Mouse (Mus musculus) left cerebral cortex, postnatal 10 days (tissue): ENCODE data around the gene Vstm5. TPM values are rescaled to one million over a fixed set of nuclear protein-coding genes. Genes with fewer than 3 reads are reported as not detected.

ENCODE experiments used
- DNase-seq, 2 experiments: peaks; one replicate each; pipeline ENCODE4 v3.0.0; 2021 to 2022; ENCODE audit warnings: low spot score in 2 of 2, mixed read lengths in 1 of 2; ENCODE audit errors: extremely low spot score in 1 of 2
- intact Hi-C: fragments of 180-260 bp; cut with DNase I; formaldehyde crosslinking; loops from one replicate; pipeline ENCODE4 v1.15.1; 2025
- total RNA-seq, 2 experiments: library from RNA; stranded (reverse); gene quantifications; 2 replicates each; pipeline ENCODE4 v1.2.3; 2021

Vstm5 gene
- total RNA-seq, 2 experiments from 2014 or later = 10.1 to 11.0 TPM

DNA sequence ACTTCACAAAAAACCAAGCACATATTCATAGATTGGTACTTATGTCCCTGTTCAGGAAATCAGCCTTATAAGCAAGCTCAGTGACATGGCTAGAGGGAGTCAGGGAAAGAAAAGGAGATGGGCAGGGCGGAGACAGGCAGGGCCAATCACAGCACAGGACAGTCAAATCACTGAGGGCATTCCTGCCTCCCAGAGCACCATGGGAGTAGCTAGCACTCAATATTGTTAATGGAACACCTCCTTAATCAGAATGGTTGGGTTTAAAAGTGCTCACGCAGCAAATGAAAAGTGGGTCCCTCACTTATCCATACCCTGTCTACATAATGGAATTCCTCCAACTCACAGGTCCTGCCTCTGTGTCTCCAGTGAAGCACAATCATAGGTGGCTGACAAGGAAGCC lies 64.0 kb downstream of the Vstm5 start:
- DNase-seq = no peak
- intact Hi-C loops = no loop called here

DNA sequence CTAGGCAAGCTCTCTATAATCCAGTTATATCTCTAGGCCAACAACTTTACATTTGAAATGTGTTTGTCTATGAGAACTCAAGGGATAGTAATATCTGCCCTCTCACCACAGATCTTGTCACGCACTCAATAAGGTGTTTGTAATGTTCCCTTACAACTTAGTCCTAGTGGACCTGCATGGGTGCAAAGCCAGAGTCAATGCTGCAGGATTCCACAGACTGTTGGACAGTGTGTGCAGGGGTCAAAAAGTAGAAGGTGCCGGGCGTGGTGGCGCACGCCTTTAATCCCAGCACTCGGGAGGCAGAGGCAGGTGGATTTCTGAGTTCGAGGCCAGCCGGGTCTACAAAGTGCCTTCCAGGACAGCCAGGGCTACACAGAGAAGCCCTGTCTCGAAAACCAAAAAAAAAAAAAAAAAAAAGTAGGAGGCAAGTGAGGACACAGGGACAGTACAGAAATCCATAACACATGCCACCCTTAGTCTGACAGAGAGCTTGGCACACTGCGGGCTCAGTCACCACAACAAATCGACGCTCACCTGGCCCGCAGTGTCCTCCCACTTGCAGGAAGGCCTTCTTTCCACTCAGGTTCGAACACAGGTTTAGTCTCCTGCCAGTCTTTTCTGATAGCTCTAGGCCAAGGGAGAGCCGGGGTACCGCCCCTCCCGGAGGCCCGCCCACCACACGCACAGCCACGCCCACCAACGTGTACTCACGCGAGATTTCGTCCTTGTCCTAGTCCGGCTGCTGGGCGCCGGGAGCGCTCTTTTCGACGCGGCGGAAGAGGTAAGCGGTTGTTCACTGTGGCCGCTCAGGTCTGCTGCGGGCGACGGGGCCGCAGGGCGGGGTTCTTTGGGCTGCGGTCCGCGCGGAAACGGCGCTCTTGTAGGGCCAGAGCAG lies 66.9 kb downstream of the Vstm5 start, which contains the start of gene Taf1d:
Gene Taf1d (plus strand): TSS at position 712 of the 895 bp plus-strand sequence.
- peak; percentile 94 to 98 for DNase-seq
- intact Hi-C loops = loop anchor here (5.0 kb wide), 1 partner anchor 33 kb away; no protein-coding TSS in a partner anchor

DNA sequence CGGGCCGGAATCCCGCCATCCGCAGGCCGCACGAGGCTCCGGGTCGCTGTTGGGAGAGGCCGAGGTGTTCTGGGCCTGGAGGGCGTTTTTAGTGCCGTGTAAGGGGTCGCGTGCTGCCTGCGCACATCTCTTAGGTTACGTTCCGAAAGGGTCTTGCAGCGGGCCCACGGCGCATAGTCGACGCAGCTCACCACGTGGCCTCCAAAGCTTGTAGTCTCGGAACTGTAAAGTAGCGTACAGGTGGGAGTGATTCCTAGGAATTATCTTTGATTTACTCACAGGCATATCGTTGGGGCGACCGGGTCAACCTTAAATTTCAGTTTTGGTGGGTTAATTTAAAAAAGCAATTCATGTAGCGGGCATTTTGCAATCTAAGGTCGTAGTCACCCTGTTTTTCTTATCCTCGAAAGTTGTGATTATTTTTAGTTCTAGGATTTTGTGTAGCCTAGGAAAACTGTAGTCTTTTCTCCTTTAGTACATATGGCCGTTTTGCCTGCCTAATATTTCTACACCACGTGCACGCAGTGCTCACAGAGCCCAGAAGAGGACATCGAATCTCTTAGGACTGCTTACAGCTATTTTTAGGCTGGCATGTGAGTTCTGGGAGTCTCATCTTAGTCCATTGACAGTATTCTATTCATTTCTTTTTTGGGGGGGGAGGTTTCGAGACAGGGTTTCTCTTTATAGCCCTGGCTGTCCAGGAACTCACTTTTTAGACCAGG lies 67.7 kb downstream of the Vstm5 start, which contains the start of gene 4931406C07Rik:
Gene 4931406C07Rik (minus strand): TSS at position 51 of the 722 bp plus-strand sequence.
- peak in 1 of 2 experiments; percentile 23 for DNase-seq
- intact Hi-C loops = loop anchor here (5.0 kb wide), 1 partner anchor 34 kb away; no protein-coding TSS in a partner anchor

DNA sequence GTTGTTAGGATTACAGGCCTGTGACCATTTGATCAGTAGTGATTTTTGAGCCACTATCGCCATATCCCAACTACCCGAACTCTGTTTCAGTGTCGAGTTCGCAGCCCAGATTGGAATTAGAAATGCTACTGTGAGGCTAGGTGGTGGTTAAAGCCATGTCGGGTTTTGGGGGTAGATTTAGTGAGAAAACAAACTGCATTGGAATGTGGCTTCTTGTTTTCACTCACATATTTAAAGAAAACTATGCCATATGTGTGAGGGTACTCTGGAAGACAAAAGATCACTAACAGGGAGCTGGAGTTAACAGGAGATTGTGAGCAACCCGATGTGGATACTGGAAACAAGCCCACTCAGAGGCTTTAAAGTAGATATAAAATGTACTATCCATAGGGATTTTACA lies 68.4 kb downstream of the Vstm5 start:
- no peak for DNase-seq
- intact Hi-C loops = loop anchor here (5.0 kb wide), 1 partner anchor 35 kb away; no protein-coding TSS in a partner anchor

DNA sequence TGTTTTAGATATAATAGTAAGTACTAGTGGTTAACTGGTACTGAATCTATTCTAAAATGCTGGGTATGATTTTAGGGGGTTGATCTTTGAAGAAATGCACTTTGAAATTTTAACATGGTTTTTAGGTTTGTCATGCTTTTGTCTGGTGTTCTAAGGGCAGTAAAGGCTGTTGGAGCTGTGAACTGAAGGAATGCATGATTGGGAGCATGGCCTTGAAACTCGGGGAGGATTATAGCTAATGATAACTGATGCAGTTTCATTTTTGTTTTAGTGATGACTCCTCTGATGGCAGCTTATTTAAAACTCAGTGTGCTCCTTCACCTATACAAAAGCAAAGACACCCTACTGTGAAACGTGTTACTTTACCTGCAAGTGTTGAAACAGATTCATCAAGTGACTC lies 69.4 kb downstream of the Vstm5 start:
- DNase-seq = no peak
- intact Hi-C loops = loop anchor here (5.0 kb wide), 1 partner anchor 36 kb away; no protein-coding TSS in a partner anchor

Other genes starting within 250 kb of the Vstm5 start
- 10 to 100 TPM; 63.5 to 70.4 TPM for gene Panx1, start 193.6 kb upstream of the Vstm5 start, total RNA-seq
- gene Hephl1, start 126.9 kb upstream of the Vstm5 start, total RNA-seq = not detected
- 10 to 100 TPM; 34.5 to 35.1 TPM for gene Med17, start 40.9 kb downstream of the Vstm5 start, total RNA-seq
- 10 to 100 TPM; 38.1 to 43.6 TPM for gene Taf1d, start 67.2 kb downstream of the Vstm5 start, total RNA-seq
- 10 to 100 TPM; 26.0 to 27.1 TPM for gene 4931406C07Rik, start 67.4 kb downstream of the Vstm5 start, total RNA-seq
- gene Cep295, start 118.7 kb downstream of the Vstm5 start, total RNA-seq = 10 to 100 TPM; 27.5 to 30.8 TPM